Mouse (Mus musculus) retina, adult 2 months (tissue): Measurements from ENCODE around the gene Tspan9.

ENCODE experiments used
- DNase-seq: peaks from one replicate; pipeline ENCODE4 v3.0.0-alpha.2; 2012; ENCODE audit warnings: low read depth, low spot score

Tspan9 gene

GRCm38 (mm10) chr6:127986357-127986756 is 157.0 kb downstream of the Tspan9 start:
- no peak for DNase-seq

- no peak for DNase-seq
Observed at GRCm38 (mm10) chr6:127981176-127981575, 162.2 kb downstream of the Tspan9 start.

- DNase-seq, result no peak
Observed at GRCm38 (mm10) chr6:127980381-127981045, 162.9 kb downstream of the Tspan9 start.

- DNase-seq, result no peak
Observed at GRCm38 (mm10) chr6:127979831-127980230, 163.6 kb downstream of the Tspan9 start.

- DNase-seq, result no peak
Observed at GRCm38 (mm10) chr6:127978941-127979340, 164.5 kb downstream of the Tspan9 start.

- no peak for DNase-seq
Observed at GRCm38 (mm10) chr6:127976695-127977094, 166.7 kb downstream of the Tspan9 start.

GRCm38 (mm10) chr6:127974000-127974399 is 169.4 kb downstream of the Tspan9 start:
- DNase-seq, result no peak

- no peak for DNase-seq
Observed at GRCm38 (mm10) chr6:127973553-127973952, 169.8 kb downstream of the Tspan9 start.

- DNase-seq, result no peak
Observed at GRCm38 (mm10) chr6:127971931-127972330, 171.5 kb downstream of the Tspan9 start.

GRCm38 (mm10) chr6:127970848-127971247 is 172.5 kb downstream of the Tspan9 start:
- no peak for DNase-seq

- peak; percentile 44 for DNase-seq
Observed at GRCm38 (mm10) chr6:127970120-127970519, 173.3 kb downstream of the Tspan9 start.

- DNase-seq, result no peak
Observed at GRCm38 (mm10) chr6:127969709-127970108, 173.7 kb downstream of the Tspan9 start.

GRCm38 (mm10) chr6:127965497-127965896 is 177.9 kb downstream of the Tspan9 start:
- DNase-seq, result no peak

- DNase-seq, result no peak
Observed at GRCm38 (mm10) chr6:127960203-127960602, 183.2 kb downstream of the Tspan9 start.

- no peak for DNase-seq
Observed at GRCm38 (mm10) chr6:127956172-127956571, 187.2 kb downstream of the Tspan9 start.

- no peak for DNase-seq
Observed at GRCm38 (mm10) chr6:127953071-127953470, 190.3 kb downstream of the Tspan9 start.

- DNase-seq, result no peak
Observed at GRCm38 (mm10) chr6:127949885-127950284, 193.5 kb downstream of the Tspan9 start.

GRCm38 (mm10) chr6:127948656-127949055 is 194.7 kb downstream of the Tspan9 start:
- DNase-seq, result peak; percentile 57

- peak; percentile 55 for DNase-seq
Observed at GRCm38 (mm10) chr6:127945725-127946124, 197.7 kb downstream of the Tspan9 start.

GRCm38 (mm10) chr6:127942421-127942820 is 201.0 kb downstream of the Tspan9 start:
- DNase-seq, result no peak

GRCm38 (mm10) chr6:127935105-127935504 is 208.3 kb downstream of the Tspan9 start:
- DNase-seq, result no peak

- DNase-seq, result no peak
Observed at GRCm38 (mm10) chr6:127933841-127934240, 209.6 kb downstream of the Tspan9 start.

- DNase-seq, result no peak
Observed at GRCm38 (mm10) chr6:127932697-127933096, 210.7 kb downstream of the Tspan9 start.

GRCm38 (mm10) chr6:127928682-127929081 is 214.7 kb downstream of the Tspan9 start:
- DNase-seq, result no peak
